Mouse (Mus musculus) thymus, adult 2 months (tissue): Measurements from ENCODE around the gene Gkn1. TPM values are rescaled to one million over a fixed set of nuclear protein-coding genes. Genes with fewer than 3 reads are reported as not detected.

Experiments
- DNase-seq: peaks from one replicate; pipeline ENCODE4 v3.0.0; 2021
- H3K27ac ChIP-seq: fragments of 200-500 bp; 2 replicates; pipeline ENCODE4 v1.5.1; 2012; ENCODE audit warnings: low read length, control low read depth; ENCODE audit not compliant: control insufficient read depth, insufficient read depth
- H3K27me3 ChIP-seq: fragments of 200-500 bp; 2 replicates; pipeline ENCODE4 v1.6.1; 2012; ENCODE audit warnings: mild to moderate bottlenecking, low read length, moderate library complexity, mixed read lengths; ENCODE audit not compliant: control insufficient read depth, insufficient read depth
- H3K36me3 ChIP-seq: fragments of 200-500 bp; 2 replicates; pipeline ENCODE4 v1.6.1; 2012; ENCODE audit warnings: mild to moderate bottlenecking, low read length, moderate library complexity; ENCODE audit not compliant: control insufficient read depth, insufficient read depth
- H3K4me1 ChIP-seq: fragments of 200-500 bp; replicated peaks from 2 replicates; pipeline ENCODE4 v1.6.1; 2012; ENCODE audit warnings: low read length; ENCODE audit not compliant: control insufficient read depth, insufficient read depth
- H3K4me3 ChIP-seq: fragments of 200-500 bp; 2 replicates; pipeline ENCODE4 v1.5.1; 2012; ENCODE audit warnings: mild to moderate bottlenecking, low read length, control low read depth, moderate library complexity; ENCODE audit not compliant: control insufficient read depth, insufficient read depth
- CTCF ChIP-seq: fragments of 200-500 bp; IDR thresholded peaks from 2 replicates; pipeline ENCODE4 v1.5.1; 2012; ENCODE audit warnings: mild to moderate bottlenecking, control low read depth, low read length, moderate library complexity, borderline replicate concordance; ENCODE audit not compliant: control insufficient read depth, poor library complexity, insufficient read depth; ENCODE audit errors: extremely low read depth
- POLR2A ChIP-seq: fragments of 200-500 bp; IDR thresholded peaks from 2 replicates; pipeline ENCODE4 v1.6.1; 2012; ENCODE audit warnings: mild to moderate bottlenecking, low read length, control low read depth, moderate library complexity; ENCODE audit not compliant: control insufficient read depth, poor library complexity, insufficient read depth; ENCODE audit errors: extremely low read depth
- WGBS: fragments of 180-500 bp; shearing (Covaris S2); methylation state at CpG from one replicate; pipeline ENCODE4 v1.1.7; 2018; 5-methylcytosine and 5-hydroxymethylcytosine counted together
- polyA plus RNA-seq: library from polyadenylated mRNA; depleted of rRNA; stranded (reverse); fragments of >200 nt; gene quantifications from 2 replicates; pipeline ENCODE4 v1.2.3, GENCODE M21; 2012; rRNA removed

The Gkn1 gene
- 0.52 and 0.75 TPM in 2 replicates for polyA plus RNA-seq

GRCm38 (mm10) chr6:87350829-87351228, at the start of gene Gkn1:
Gene Gkn1, minus strand, starts transcription at chr6:87350942.
- TF ChIP-seq POLR2A (no peak), CTCF (no peak)
- 96% methylated on average over 8 of the region's 8 CpGs for WGBS
- DNase-seq = no peak
- no peaks in the 10 kb centered on the region for H3K27me3 ChIP-seq
- no peak within 1 kb of the TSS for H3K27ac ChIP-seq
- H3K36me3 ChIP-seq = no peaks in the 10 kb centered on the region
- H3K4me1 ChIP-seq = no peaks in the 10 kb centered on the region
- H3K4me3 ChIP-seq = no peak within 1 kb of the TSS

DNA sequence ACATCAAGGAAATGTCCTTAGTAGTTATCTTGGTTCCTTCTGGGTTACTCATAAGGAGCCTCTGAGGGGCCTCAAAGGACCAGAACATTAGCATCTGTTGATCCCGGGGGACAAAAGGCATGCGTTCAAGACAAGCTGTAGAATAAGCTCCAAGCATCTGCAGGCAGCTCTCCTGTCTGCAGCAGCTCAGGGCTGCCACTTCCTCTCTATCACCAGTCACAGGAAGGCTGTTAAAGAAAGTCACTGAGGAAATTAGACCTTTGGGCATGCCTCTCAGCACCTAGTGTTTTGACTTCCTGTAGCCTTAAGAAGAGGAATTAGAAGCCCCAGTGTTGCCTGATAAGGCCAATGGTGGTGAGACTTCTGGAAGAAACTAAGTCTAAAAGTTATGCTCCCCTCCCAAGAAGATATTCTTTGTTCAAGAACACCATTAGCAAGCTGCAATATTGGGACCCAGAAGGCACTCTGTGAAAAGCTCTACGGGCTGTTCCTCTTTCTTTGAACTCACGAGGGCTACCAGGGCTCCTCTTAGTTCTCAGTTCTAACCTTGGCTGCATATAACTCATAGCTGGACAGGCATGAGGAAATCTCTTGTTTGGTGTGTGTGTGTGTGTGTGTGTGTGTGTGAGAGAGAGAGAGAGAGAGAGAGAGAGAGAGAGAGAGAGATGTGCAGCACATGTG, 49.3 kb upstream of the Gkn1 start:
- H3K4me3 ChIP-seq = no peak overlapping the region
- no peak for TF ChIP-seq POLR2A
- no peak for TF ChIP-seq CTCF
- peak; percentile 46 for DNase-seq
- H3K36me3 ChIP-seq = no peaks in the 10 kb centered on the region
- H3K27ac ChIP-seq = peak overlapping the region; percentile 41; the same call in 1 of the 2 replicates
- 6% methylated on average over 4 of the region's 4 CpGs for WGBS
- no peaks in the 10 kb centered on the region for H3K27me3 ChIP-seq
- peaks cover 4% of the 10 kb centered on the region for H3K4me1 ChIP-seq

DNA sequence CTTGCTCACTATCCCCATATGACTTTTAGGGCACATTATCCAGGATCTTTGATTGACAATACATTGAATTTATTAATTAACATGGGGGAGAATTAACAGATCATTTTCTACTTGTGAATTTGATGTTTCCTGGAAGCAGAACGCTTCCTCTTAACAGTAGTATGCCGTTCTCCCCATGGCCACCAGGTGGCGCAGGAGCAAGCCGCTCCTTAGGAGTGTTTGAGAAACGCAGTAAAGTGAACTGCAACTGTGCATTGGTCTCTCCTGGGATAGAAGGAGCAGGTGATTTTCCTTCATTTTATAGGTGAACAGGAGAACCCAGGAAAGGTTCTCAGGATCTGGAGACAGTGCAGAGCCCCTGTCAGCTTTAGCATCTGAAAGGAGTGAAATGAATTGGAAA, 48.4 kb upstream of the Gkn1 start:
- Histone ChIP-seq H3K27ac (peak overlapping the region; percentile 41), H3K27me3 (no peaks in the 10 kb centered on the region), H3K36me3 (no peaks in the 10 kb centered on the region), H3K4me1 (peaks cover 4% of the 10 kb centered on the region), H3K4me3 (no peak overlapping the region)
- peak; percentile 84 for DNase-seq
- TF ChIP-seq POLR2A = no peak
- peak; percentile 59; the same call in 1 of the 2 replicates for TF ChIP-seq CTCF
- WGBS = under 1% methylated on average over 5 of the region's 5 CpGs

GRCm38 (mm10) chr6:87394783-87395182, 44.0 kb upstream of the Gkn1 start:
- no peaks in the 10 kb centered on the region for H3K27me3 ChIP-seq
- H3K27ac ChIP-seq = no peak overlapping the region
- no peaks in the 10 kb centered on the region for H3K36me3 ChIP-seq
- 57% methylated on average over 9 of the region's 9 CpGs for WGBS
- no peak for TF ChIP-seq CTCF
- TF ChIP-seq POLR2A = no peak
- H3K4me3 ChIP-seq = no peak overlapping the region
- H3K4me1 ChIP-seq = peaks cover 7% of the 10 kb centered on the region
- DNase-seq = peak; percentile 17

DNA sequence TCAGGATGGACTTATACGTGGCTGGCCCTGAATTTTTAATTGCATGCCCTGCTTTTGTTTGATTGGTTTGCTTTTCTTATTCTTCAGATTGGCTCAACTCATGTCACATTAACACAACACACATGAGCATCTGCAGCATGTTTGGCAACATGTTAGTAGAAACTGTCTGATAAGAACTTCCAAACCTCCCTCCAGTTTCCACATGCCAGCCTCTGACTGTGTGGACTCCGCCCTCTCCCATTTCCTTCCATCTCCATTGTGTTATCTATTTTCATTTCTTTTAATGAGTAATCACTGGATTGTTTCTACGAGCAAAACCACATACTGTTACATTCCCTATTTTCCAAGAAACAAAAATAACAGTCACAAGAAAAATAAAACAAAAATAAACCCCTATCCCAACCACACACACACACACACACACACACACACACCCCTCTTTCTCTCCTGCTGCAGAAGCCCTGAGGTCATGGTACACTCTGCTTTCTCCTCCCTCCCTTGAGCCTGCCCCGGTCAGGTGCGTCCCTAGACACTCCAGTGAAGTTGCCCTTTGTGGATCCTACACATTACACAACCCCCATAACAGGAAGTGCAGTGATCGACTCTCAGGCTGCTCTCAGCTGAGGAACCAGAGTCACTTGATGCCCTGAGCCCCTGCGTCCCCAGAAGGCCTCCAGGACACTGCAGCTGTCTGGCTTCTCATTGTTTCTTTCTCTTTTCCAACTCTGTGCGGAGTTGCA, 42.9 kb upstream of the Gkn1 start:
- H3K36me3 ChIP-seq = no peaks in the 10 kb centered on the region
- 64% methylated on average over 8 of the region's 8 CpGs for WGBS
- TF ChIP-seq CTCF (no peak), POLR2A (no peak)
- no peak overlapping the region for H3K27ac ChIP-seq
- H3K4me3 ChIP-seq = no peak overlapping the region
- no peak for DNase-seq
- H3K4me1 ChIP-seq = 0 out of 2 replicates have a peak, but pooled peaks cover 3% of the 10 kb centered on the region
- H3K27me3 ChIP-seq = no peaks in the 10 kb centered on the region

DNA sequence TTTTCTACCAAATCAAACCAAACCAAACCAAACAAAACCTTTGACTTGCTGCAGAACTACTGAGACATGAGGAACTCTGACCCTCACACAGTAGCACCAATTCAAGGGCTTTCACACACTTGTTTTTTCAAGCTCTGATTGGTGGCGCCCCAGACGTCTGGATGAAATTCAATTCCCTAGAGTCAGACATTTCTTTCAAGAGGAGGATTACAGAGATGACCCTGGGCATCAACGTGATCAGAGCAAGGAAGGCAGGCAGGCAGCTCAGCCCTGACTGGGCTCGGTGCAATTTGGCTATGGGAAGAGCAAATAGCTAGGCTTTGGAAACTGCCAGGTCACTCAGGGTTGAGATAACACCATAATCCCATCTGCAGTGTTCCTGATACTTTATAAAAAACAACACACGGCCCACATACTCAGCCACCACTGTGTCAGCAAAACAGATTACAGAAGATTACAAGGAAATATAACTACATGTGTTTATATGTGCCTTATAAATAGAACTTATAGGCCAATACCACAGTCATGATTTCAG, 38.8 kb upstream of the Gkn1 start:
- Histone ChIP-seq H3K36me3 (no peaks in the 10 kb centered on the region), H3K27ac (no peak overlapping the region), H3K27me3 (no peaks in the 10 kb centered on the region), H3K4me1 (0 out of 2 replicates have a peak, but pooled peaks cover 3% of the 10 kb centered on the region), H3K4me3 (no peak overlapping the region)
- 87% methylated on average over 5 of the region's 5 CpGs for WGBS
- no peak for DNase-seq
- TF ChIP-seq CTCF (no peak), POLR2A (no peak)

DNA sequence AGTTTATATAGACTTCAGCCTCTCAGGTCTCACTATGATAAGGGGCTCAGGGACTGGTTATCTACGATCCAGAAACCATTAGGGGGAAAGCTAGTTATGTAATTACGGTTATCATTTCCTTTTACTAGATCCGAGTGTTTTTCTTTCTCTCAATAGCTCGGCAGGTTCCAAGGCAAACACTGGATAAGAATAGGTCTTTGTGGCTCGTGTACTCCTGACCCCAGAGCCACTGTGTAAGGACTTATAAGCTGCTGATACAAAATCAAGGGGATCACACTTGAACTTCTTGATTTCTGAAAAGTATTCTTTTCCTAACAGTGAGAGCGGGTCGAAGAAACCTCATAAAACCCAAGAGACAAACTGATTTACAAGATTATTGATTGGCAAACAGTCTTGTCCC, 38.1 kb upstream of the Gkn1 start, which contains the start of gene Gkn3:
Gene Gkn3 (minus strand): TSS at position 59 of the 400 bp plus-strand sequence.
- no peaks in the 10 kb centered on the region for H3K36me3 ChIP-seq
- peaks cover 1% of the 10 kb centered on the region; the same call in 1 of the 2 replicates for H3K4me1 ChIP-seq
- no peak for DNase-seq
- no peaks in the 10 kb centered on the region for H3K27me3 ChIP-seq
- no peak for TF ChIP-seq CTCF
- no peak for TF ChIP-seq POLR2A
- WGBS = 77% methylated on average over 7 of the region's 7 CpGs
- no peak within 1 kb of the TSS for H3K27ac ChIP-seq
- H3K4me3 ChIP-seq = no peak within 1 kb of the TSS
